Comparison of ENCODE assay signal across 8 mouse cellular contexts in genomic region chr4:46374455-46374854, GRCm38 (mm10). TPM values are rescaled to one million over a fixed set of nuclear protein-coding genes. Genes with fewer than 3 reads are reported as not detected.
DNase-seq lines count a peak whose midpoint lies in the region; ATAC-seq and TF ChIP-seq lines count a peak whose summit lies in the region.

No protein-coding gene starts in this region.

- no peak for ATAC-seq in heart, embryonic 16.5 days (replicated peaks; ENCODE audit: extremely low read depth, insufficient read depth, low FRiP score)
- no peak for ATAC-seq in limb, embryonic 13.5 days (ENCODE audit: low FRiP score, low read depth)

- peak overlapping the region; percentile 46 for H3K4me3 ChIP-seq in heart, embryonic 16.5 days (ENCODE audit: low read length)
- peak overlapping the region; percentile 42 for H3K4me3 ChIP-seq in limb, embryonic 13.5 days

- DNase-seq in cerebellum, adult 8-10 months, result peak; percentile 26
- no peak for DNase-seq in cerebellum, adult 9-10 months
- DNase-seq in B cell, adult 2 months, result peak; percentile 71 to 74
- no peak for DNase-seq in brain, embryonic 14.5 days (ENCODE audit: low read depth)
- DNase-seq in naive thymus-derived CD4-positive, alpha-beta T cell, adult 2 months (ENCODE audit: low read depth), result peak; percentile 67
- DNase-seq in layer of hippocampus, adult 8-10 months (ENCODE audit: low spot score in 2 of 2), result no peak

- no peak overlapping the region for H3K27ac ChIP-seq in heart, embryonic 16.5 days (ENCODE audit: low read length)
- no peak overlapping the region for H3K27ac ChIP-seq in limb, embryonic 13.5 days

- no peaks in the 10 kb centered on the region for H3K9me3 ChIP-seq in heart, embryonic 16.5 days (replicated peaks; ENCODE audit: control insufficient read depth, low read length)
- H3K9me3 ChIP-seq in limb, embryonic 13.5 days, result no peaks in the 10 kb centered on the region

- H3K9ac ChIP-seq in heart, embryonic 16.5 days (ENCODE audit: low read length), result no peak overlapping the region
- H3K9ac ChIP-seq in limb, embryonic 13.5 days, result no peak overlapping the region

- 55% methylated on average over 6 of the region's 6 CpGs for WGBS in heart, embryonic 16.5 days
- WGBS in limb, embryonic 13.5 days, result 55% methylated on average over 6 of the region's 6 CpGs

- H3K4me2 ChIP-seq in heart, embryonic 16.5 days (ENCODE audit: low read depth, low read length), result peak overlapping the region; percentile 73
- H3K4me2 ChIP-seq in limb, embryonic 13.5 days (replicated peaks), result peak overlapping the region; percentile 68

- peaks cover 24% of the 10 kb centered on the region for H3K36me3 ChIP-seq in heart, embryonic 16.5 days (ENCODE audit: control insufficient read depth, insufficient read depth)
- H3K36me3 ChIP-seq in limb, embryonic 13.5 days, result peaks cover 27% of the 10 kb centered on the region

- TF ChIP-seq CTCF in brain, embryonic 14.5 days (IDR thresholded peaks at IDR 0.05; ENCODE audit: borderline replicate concordance, extremely low read depth, insufficient read depth, insufficient read length), result peak; percentile 48; the same call in 1 of the 2 replicates

- no peak for TF ChIP-seq POLR2A in brain, embryonic 14.5 days (IDR thresholded peaks at IDR 0.05; ENCODE audit: borderline replicate concordance, extremely low read depth, insufficient read depth, insufficient read length, poor library complexity, severe bottlenecking)

- H3K4me1 ChIP-seq in heart, embryonic 16.5 days (ENCODE audit: control insufficient read depth, insufficient read depth, low read length), result peaks cover 12% of the 10 kb centered on the region
- H3K4me1 ChIP-seq in limb, embryonic 13.5 days, result peaks cover 10% of the 10 kb centered on the region

- 0 out of 2 replicates have a peak, but pooled peaks cover 5% of the 10 kb centered on the region for H3K27me3 ChIP-seq in heart, embryonic 16.5 days (ENCODE audit: control insufficient read depth, insufficient read depth, low read length)
- 0 out of 2 replicates have a peak, but pooled peaks cover 9% of the 10 kb centered on the region for H3K27me3 ChIP-seq in limb, embryonic 13.5 days

RNA-seq across cellular contexts. Expression of gene Trmo, which starts 14.8 kb away (rescaled TPM):
- polyA plus RNA-seq in brain, embryonic 14.5 days (2012; rRNA removed), result 8.1 and 9.8 TPM in 2 replicates
- polyA plus RNA-seq in heart, embryonic 16.5 days (2015; fragmentation: Nextera tagmentation; extraction: Ambion mirVana), result 8.6 and 11.1 TPM in 2 replicates
- polyA plus RNA-seq in limb, embryonic 13.5 days (2015; fragmentation: Nextera tagmentation; extraction: Ambion mirVana), result 9.2 and 9.5 TPM in 2 replicates
- total RNA-seq in layer of hippocampus, adult 8-10 months (2022), result 1 to 10 TPM; 4.8 to 6.9 (median 5.6) TPM

RNA-seq across cellular contexts. Expression of gene Foxe1, which starts 31.0 kb away (rescaled TPM):
- polyA plus RNA-seq in brain, embryonic 14.5 days (2012; rRNA removed), result 0.03 TPM in 1 of 2 replicates, not detected in the other
- polyA plus RNA-seq in heart, embryonic 16.5 days (2015; fragmentation: Nextera tagmentation; extraction: Ambion mirVana), result not detected in 2 replicates
- not detected in 2 replicates for polyA plus RNA-seq in limb, embryonic 13.5 days (2015; fragmentation: Nextera tagmentation; extraction: Ambion mirVana)
- not detected for total RNA-seq in layer of hippocampus, adult 8-10 months (2022)

RNA-seq across cellular contexts. Expression of gene Hemgn, which starts 38.9 kb away (rescaled TPM):
- 0.08 and 0.30 TPM in 2 replicates for polyA plus RNA-seq in brain, embryonic 14.5 days (2012; rRNA removed)
- 1.1 and 1.8 TPM in 2 replicates for polyA plus RNA-seq in heart, embryonic 16.5 days (2015; fragmentation: Nextera tagmentation; extraction: Ambion mirVana)
- 0.52 and 3.3 TPM in 2 replicates for polyA plus RNA-seq in limb, embryonic 13.5 days (2015; fragmentation: Nextera tagmentation; extraction: Ambion mirVana)
- total RNA-seq in layer of hippocampus, adult 8-10 months (2022), result not detected

Comparison
In these comparisons a context has a peak if more than half of its experiments do, and no peak if none do; other contexts are left out.
1. DNase-seq: peak in cerebellum, adult 8-10 months (single experiment), B cell, adult 2 months (2 of 2) and naive thymus-derived CD4-positive, alpha-beta T cell, adult 2 months (single experiment); none in cerebellum, adult 9-10 months (single experiment), brain, embryonic 14.5 days (single experiment) and layer of hippocampus, adult 8-10 months (0 of 2).